Mouse (Mus musculus): Measurements from ENCODE around the gene Vmn1r95.
"Not testable (repeated sequence)": the region's sequence is repeated elsewhere in the genome, so short reads cannot be mapped to it uniquely, and the experiment has no call there.

Vmn1r95 gene

GRCm38 (mm10) chr7:20193410-20193809, at the start of gene Vmn1r95:
Gene Vmn1r95 (plus strand): TSS chr7:20193710.
- DNase-seq (ENCODE audit: inconsistent age in 2 of 2, low spot score in 1 of 2): not testable (repeated sequence)

- DNase-seq (ENCODE audit: inconsistent age in 2 of 2, low spot score in 1 of 2): not testable (repeated sequence)
Observed at GRCm38 (mm10) chr7:20168277-20168676, 25.2 kb upstream of the Vmn1r95 start, which contains the start of gene Vmn1r94. Gene Vmn1r94 (minus strand): TSS chr7:20168377.

GRCm38 (mm10) chr7:20205507-20205906, 12.0 kb downstream of the Vmn1r95 start, which contains the start of gene Gm6164:
Gene Gm6164 (minus strand): TSS chr7:20205607.
- not testable (repeated sequence) for DNase-seq (ENCODE audit: inconsistent age in 2 of 2, low spot score in 1 of 2)

GRCm38 (mm10) chr7:20233728-20234127, 40.2 kb downstream of the Vmn1r95 start, which contains the start of gene Gm4498:
Gene Gm4498 (minus strand): TSS chr7:20233828.
- DNase-seq (ENCODE audit: inconsistent age in 2 of 2, low spot score in 1 of 2): not testable (repeated sequence)
